Mouse (Mus musculus) kidney, postnatal 25 days (tissue): Measurements from ENCODE around the gene St7.

Experiments used
- DNase-seq, 2 experiments: peaks; one replicate each; pipeline ENCODE4 v3.0.0; 2021; ENCODE audit warnings: mixed read lengths in 2 of 2

St7 gene

DNA sequence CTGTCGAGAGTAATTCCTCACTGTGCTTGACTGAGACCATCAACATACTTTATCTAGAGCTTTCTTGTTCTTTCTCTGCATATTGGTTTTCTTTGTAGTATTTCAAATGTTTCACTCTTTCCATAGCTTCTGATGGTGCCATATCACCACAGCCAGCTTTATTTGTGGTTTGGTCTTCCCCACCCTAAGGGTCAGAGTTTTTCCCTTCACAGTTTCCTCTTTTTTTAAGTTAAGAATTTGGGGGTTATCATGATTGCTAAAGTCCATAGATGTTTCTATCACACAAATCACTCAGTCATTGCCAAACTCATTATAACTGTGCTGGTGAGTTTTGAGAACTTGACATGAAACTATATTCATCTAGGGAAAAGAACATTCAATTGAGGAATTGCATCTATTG is 277.1 kb downstream of the St7 start:
- DNase-seq = no peak

DNA sequence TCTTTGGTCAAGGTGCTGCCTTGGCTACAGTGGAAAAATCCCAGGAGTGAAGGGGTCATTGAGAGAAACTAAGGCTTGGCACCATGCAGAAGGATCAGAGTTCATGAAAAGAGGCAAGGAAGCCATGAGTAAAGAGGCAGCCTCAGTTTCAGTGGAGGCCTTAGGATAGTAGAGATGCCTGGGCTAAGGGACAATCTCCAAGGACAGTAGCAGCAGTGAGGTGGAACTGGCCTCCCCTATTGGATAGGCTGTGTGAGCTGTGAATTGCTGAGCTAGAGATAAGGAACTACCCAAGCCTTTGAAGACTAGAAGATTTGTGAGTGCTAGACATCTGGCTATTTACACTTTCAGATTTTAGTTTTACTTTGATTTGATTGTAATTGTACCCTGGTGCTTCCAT is 278.7 kb downstream of the St7 start:
- no peak for DNase-seq

DNA sequence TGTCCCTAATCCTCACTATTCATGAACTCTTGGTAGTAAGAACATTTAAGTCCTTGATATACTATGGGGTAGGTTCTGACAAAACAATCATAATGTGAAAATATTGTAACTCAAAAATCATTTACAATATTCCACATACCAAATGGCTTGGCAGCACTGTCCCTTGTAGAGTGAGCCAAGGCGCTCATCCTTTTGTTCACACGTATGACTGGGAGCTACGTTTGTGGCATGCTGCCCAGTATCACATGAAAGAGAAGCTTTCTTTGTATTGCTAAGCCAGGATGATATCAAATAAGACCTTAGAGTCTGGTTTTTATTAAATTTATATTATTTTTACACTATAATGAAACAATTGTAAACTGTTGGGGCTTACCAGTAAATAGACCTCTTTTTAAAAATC is 281.7 kb downstream of the St7 start:
- no peak for DNase-seq

DNA sequence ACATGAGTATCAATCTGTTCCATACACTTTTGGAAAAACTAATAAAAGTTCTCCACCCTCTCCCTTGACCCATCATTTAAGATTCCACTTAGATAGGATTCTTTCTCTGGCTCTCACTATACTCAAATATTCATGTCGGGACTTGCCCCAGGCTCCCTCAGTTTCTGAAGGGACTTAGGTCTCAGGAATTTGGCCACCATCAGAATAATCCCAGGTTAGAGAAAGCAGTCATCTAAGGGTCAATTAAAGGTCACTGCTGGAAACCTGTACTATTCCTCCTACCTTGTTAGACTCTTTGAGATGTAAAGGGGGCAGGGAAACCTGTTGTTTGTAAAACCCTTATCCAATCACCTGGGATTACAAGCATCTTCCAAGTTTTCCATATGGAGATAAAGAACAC is 284.4 kb downstream of the St7 start:
- no peak for DNase-seq

DNA sequence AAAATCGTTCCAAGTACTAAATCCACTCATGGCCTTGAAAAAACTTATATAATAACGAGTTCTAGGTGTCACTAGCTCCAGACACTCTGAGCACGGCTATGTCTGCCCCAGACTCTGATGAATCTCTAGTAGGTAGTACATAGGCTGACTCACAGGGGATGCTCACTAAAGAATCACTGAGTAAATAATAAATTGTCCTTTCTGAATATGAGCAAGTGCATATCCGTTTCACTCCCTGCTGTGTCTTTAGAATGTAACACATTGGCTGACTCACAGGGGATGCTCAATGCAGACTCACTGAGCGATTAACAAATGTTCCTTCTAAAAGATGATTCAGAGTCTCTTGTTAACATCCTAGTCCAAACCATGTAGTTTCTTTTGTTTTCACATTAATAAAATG is 285.6 kb downstream of the St7 start:
- DNase-seq = no peak

DNA sequence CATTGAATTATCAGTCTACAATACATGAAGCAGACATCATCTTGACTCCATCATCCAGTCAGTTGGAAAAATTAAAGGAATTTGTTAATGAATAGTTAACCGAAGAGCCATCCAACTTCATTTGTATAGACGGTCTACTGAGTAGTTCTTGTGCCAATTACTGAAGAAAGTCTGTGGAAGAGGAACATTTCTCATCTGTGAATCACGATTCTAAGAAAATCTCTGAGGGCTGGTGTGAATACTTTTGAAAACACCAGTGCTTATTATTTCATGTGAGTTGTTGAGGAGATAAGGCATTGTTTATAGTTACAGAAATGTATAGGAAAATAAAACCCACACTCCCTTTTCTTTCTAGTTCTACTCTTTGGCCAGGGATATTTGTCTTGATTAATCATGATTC is 286.1 kb downstream of the St7 start:
- DNase-seq = no peak

DNA sequence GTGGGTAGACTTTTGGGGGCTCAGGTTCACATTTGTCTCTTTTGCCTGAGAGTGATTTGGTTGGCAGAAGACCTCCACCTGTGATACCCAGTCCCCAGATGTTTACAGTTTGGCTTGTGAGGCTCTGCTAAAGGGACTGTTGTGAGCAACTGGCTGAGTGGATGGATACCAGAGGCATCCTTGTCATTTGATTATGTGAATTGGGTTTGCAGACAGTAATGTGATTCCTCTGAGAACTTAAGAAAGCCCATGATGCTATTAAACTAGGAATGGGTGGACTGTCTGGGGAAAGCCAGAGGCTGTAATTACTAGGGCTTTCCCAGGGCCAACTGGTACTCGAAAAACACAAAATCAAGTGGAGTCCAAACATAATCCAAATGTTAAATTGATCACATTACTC is 286.6 kb downstream of the St7 start:
- no peak for DNase-seq

DNA sequence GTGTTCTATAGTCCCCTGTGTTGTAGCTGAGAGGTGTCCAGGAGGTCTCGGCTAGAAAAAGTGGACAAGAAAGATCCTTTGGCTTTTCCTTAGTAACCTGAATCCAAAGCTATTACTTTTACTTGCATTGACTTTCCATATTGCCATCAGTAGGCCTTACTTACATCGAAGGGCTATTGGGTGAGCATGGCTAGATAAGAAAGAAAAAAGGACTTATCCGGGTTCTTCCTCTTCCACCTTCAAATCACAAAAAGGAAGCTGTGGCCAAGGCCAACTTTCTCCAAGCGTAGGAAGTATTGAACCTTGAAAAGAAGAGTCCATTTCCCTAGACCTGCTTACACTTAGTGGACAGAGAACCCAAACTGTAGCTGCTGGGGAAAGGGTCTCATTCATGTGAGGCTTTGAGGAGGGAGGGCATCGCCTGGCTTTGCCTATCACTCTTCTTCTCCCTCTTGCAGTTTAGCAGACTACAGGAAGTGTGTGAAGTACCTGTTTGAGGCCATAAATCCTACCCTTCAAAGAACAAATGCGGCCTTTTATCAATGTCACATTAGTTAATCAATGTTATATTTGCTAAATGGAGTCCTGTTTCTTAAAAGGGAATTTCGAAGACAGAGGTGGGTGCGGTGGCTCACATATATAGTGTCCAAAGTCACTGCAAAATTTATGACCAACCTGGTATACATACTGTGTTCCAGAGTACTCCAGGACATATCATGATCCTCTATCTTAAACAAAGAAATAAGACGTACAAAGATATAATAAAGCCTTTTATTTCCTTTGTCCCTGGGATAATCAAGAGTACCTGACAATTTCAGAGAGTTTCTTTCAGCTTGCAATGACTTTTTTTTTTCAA is 297.7 kb downstream of the St7 start:
- no peak for DNase-seq

DNA sequence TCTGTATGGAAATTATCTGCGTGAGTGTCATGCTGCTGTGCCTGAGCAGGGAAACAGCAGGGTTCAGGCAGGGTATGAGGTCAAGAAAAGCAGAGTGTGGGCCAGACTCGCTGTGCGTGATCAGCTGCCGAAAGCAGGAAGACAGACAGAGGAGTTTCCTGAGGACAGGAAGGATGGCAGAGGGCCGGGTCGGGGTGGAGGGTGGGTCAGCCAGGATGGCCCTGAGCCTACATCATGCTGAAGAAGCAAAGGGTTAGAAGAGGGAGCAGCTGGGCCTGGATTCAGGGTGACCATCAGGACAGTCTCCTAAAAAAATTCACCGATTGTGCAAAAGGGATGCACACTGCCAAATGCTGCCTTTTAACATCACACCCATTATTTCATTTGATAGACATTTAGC is 298.9 kb downstream of the St7 start:
- DNase-seq = peak; percentile 30 to 46
